Mouse (Mus musculus) CH12.LX (cell line): ENCODE measurements around the gene Slc17a3.

ENCODE experiments used
- CTCF ChIP-seq, 2 experiments: IDR thresholded peaks in 1 of 2; conservative IDR thresholded peaks in 1 of 2; 2 replicates each; pipeline ENCODE4 v1.5.1; 2011 to 2012; ENCODE audit warnings: low read depth in 2 of 2, low read length in 2 of 2, improper control_type of control experiment in 1 of 2, inconsistent platforms in 1 of 2, mild to moderate bottlenecking in 1 of 2, moderate library complexity in 1 of 2
- E2F4 ChIP-seq: IDR thresholded peaks from 2 replicates; pipeline ENCODE4 v1.6.1; 2011; ENCODE audit warnings: low read depth, low read length, improper control_type of control experiment; ENCODE audit not compliant: insufficient replicate concordance
- EP300 ChIP-seq: IDR thresholded peaks from 2 replicates; pipeline ENCODE4 v1.6.1; 2011; ENCODE audit warnings: low read length, improper control_type of control experiment
- ETS1 ChIP-seq: conservative IDR thresholded peaks from 2 replicates; pipeline ENCODE4 v1.6.1; 2012; ENCODE audit warnings: low read depth, mild to moderate bottlenecking, inconsistent platforms, low read length, improper control_type of control experiment, moderate library complexity
- MAFK ChIP-seq: IDR thresholded peaks from 2 replicates; pipeline ENCODE4 v1.6.1; 2011; ENCODE audit warnings: low read length, improper control_type of control experiment; ENCODE audit not compliant: insufficient replicate concordance
- MAX ChIP-seq: IDR thresholded peaks from 2 replicates; pipeline ENCODE4 v1.6.1; 2011; ENCODE audit warnings: low read length, improper control_type of control experiment
- MAZ ChIP-seq: IDR thresholded peaks from 2 replicates; pipeline ENCODE4 v1.6.1; 2012; ENCODE audit warnings: low read depth, mild to moderate bottlenecking, inconsistent platforms, low read length, improper control_type of control experiment, moderate library complexity
- PAX5 ChIP-seq: IDR thresholded peaks from 2 replicates; pipeline ENCODE4 v1.6.1; 2012; ENCODE audit warnings: low read length, inconsistent platforms, mixed read lengths
- POLR2A ChIP-seq: IDR thresholded peaks from 2 replicates; pipeline ENCODE4 v1.6.1; 2011; ENCODE audit warnings: low read depth, mild to moderate bottlenecking, improper control_type of control experiment, low read length
- POLR2AphosphoS2 ChIP-seq: IDR thresholded peaks from 2 replicates; pipeline ENCODE4 v1.6.1; 2011; ENCODE audit warnings: low read depth, low read length, improper control_type of control experiment
- SIN3A ChIP-seq: IDR thresholded peaks from 2 replicates; pipeline ENCODE4 v1.6.1; 2012; ENCODE audit warnings: low read length, improper control_type of control experiment, inconsistent platforms
- TBP ChIP-seq: conservative IDR thresholded peaks from 2 replicates; pipeline ENCODE4 v1.6.1; 2011; ENCODE audit warnings: low read depth, low read length, improper control_type of control experiment
- TCF12 ChIP-seq: IDR thresholded peaks from 2 replicates; pipeline ENCODE4 v1.6.1; 2014; ENCODE audit warnings: low read depth, mild to moderate bottlenecking, inconsistent platforms, low read length, improper control_type of control experiment
- ZNF384 ChIP-seq: IDR thresholded peaks from 2 replicates; pipeline ENCODE4 v1.6.1; 2012; ENCODE audit warnings: low read depth, low read length, improper control_type of control experiment, inconsistent platforms

DNA sequence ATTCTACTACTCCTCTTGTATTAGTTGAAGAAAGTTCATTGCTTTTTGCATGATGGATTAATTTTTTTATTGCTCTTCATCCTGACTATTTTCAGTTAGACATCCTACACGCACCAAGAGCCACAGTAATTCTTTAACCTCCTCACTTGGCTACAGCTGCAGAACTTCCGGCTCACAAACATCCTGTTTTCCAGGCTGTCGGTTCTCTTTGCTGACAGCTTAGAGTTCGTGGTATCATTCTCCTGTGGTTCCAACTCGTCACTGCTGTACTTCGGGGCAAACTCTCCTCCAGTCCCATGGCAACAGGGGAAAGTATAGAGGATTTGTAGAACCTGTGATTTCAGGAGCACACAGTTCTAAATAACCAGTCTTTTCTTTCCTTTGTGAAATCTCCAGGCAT, 59.0 kb downstream of the Slc17a3 start:
- TF ChIP-seq ETS1 (no peak), PAX5 (no peak), CTCF (conservative IDR thresholded peaks at IDR 0.05 in 1 of 2, IDR thresholded peaks at IDR 0.05 in 1 of 2; ENCODE audit: low read depth in 2 of 2, low read length in 2 of 2) (no peak), MAFK (no peak), POLR2A (no peak), MAZ (no peak), ZNF384 (no peak), EP300 (no peak), POLR2AphosphoS2 (no peak), SIN3A (no peak), MAX (no peak), TBP (no peak), E2F4 (no peak), TCF12 (no peak)
